Mouse (Mus musculus): ENCODE results near the gene Mdm2. TPM values are rescaled to one million over a fixed set of nuclear protein-coding genes. Genes with fewer than 3 reads are reported as not detected.
"Not testable (repeated sequence)": the region's sequence is repeated elsewhere in the genome, so short reads cannot be mapped to it uniquely, and the experiment has no call there.

The Mdm2 gene
- polyA plus RNA-seq, 1 experiment from 2014 or later = 67.5 TPM

DNA sequence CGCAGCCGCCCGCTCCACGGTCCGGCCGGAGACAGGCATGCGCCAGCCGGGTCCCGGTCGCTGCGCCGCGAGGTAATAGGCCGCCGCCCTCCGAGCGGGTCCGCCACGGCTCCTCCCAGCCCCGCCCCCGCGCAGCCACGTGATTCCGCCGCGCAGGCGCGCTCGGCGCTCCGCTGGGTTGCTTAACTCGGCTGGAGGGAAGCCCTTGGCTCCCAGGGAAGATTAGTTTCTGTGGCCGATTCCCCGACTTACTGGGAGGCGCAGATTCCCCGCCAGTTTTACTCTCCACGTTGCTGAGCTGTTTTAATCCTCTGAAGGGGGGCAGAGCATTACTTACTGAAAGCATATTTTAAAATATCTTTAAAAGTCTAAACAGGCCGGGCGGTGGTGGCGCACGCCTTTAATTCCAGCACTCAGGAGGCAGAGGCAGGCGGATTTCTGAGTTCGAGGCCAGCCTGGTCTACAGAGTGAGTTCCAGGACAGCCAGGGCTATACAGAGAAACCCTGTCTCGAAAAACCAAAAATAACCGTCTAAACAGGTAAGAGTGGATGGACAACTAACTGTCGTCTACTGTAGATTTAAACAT, 35.8 kb upstream of the Mdm2 start, which contains the start of gene Slc35e3:
TSS of gene Slc35e3 (minus strand) at position 69 of the 587 bp plus-strand sequence.
- ATAC-seq = peak; percentile 98

DNA sequence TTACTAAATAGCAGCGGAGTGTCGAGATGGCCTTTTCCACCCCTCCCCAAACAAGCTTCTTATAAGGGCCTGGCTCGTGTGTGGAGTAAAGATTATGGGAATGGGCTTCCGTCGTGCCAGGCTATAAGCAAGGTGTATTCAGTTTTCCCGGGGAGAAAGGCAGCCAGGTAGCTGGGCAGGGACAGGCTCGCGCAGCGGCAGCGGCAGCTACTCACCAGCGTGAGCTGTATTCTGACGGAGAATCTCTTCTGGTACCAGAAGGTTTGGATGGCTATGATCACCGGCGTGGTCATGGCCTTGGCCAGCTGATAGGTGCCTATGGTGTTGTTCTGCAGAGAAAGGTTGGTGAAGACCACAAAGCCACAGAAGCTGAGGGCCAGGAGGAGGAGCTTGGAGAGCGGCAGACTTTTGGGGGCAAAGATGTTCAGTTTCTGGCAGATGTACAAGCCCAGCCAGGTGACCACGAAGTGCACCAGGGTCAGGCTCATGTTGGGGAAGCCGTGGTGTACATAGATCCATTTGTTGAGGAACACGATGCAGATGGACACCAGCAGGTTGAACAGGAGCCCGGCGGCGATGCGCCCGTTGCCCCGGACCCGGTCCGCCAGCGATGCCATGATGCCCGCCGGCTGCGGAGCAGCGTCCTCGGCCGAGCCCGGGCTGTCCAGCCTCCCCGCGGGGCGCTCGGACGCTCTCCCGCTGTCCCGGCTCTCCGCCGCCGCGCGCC, 35.2 kb upstream of the Mdm2 start:
- WGBS = under 1% methylated on average over 23 of the region's 46 CpGs
- ATAC-seq, H3K27ac ChIP-seq, H3K27me3 ChIP-seq, H3K9me3 ChIP-seq: not testable (repeated sequence)
- Histone ChIP-seq H3K36me3 (peaks cover 27% of the 10 kb centered on the region), H3K9ac (replicated peaks) (peak overlapping the region; percentile 82), H3K4me2 (replicated peaks) (peak overlapping the region; percentile 69), H3K4me1 (replicated peaks) (peaks cover 22% of the 10 kb centered on the region), H3K4me3 (replicated peaks) (peak overlapping the region; percentile 63)

More for the DNA sequence above, 35.8 kb upstream of the Mdm2 start, which contains the start of gene Slc35e3:
- H3K9me3 ChIP-seq = no peaks in the 10 kb centered on the region
- H3K9ac ChIP-seq (replicated peaks) = peak within 1 kb of the TSS; percentile 82
- no peaks in the 10 kb centered on the region for H3K27me3 ChIP-seq
- peak within 1 kb of the TSS; percentile 69 for H3K4me2 ChIP-seq (replicated peaks)
- 13% methylated on average over 46 of the region's 46 CpGs for WGBS
- H3K4me1 ChIP-seq (replicated peaks) = peaks cover 22% of the 10 kb centered on the region
- H3K36me3 ChIP-seq = peaks cover 27% of the 10 kb centered on the region
- H3K27ac ChIP-seq = 0 out of 2 replicates have a peak within 1 kb of the TSS, but pooled peaks have one; percentile 31
- peak within 1 kb of the TSS; percentile 63 for H3K4me3 ChIP-seq (replicated peaks)

DNA sequence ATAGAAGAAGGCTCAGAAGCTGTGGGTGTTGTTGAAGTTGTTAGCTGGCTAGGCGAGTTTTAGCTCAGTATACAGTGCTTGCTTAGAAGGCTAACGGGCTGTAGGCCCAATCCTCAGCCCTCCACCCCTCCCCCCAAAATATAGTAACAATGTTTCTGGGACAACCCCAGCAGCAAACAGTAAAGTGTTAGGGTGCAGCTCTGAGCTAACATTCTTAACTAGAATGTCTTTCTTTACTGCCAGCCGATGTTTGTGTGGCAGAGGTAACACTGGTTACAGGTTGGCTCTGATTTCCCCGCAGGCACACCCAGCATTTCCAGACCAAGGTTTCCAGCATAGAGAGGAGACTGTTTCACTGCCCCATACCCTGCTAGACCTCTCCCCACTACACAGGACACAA, 33.4 kb upstream of the Mdm2 start:
- no peaks in the 10 kb centered on the region for H3K9me3 ChIP-seq
- peak overlapping the region; percentile 69 for H3K4me2 ChIP-seq (replicated peaks)
- no peak for ATAC-seq
- WGBS = 94% methylated on average over 4 of the region's 4 CpGs
- peak overlapping the region; percentile 63 for H3K4me3 ChIP-seq (replicated peaks)
- peaks cover 22% of the 10 kb centered on the region for H3K4me1 ChIP-seq (replicated peaks)
- no peak overlapping the region for H3K27ac ChIP-seq
- peaks cover 31% of the 10 kb centered on the region for H3K36me3 ChIP-seq
- no peaks in the 10 kb centered on the region for H3K27me3 ChIP-seq
- H3K9ac ChIP-seq (replicated peaks) = no peak overlapping the region

DNA sequence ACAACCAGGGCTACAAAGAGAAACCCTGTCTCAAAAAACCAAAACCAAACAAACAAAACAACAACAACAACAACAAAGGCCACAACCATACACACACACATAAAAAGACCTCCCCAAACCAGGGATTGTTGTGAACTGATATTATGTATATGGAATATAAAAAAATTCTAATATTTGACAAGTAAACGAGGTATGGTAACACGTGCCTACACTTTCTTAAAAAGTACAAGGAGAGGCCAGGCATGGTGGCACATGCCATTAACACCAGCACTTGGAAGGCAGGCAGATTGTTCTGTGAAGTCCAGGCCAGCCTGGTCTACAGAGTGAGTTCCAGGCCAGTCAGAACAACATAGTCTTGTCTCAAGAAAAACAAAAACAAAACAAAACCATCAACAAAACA, 32.6 kb upstream of the Mdm2 start:
- no peak overlapping the region for H3K4me2 ChIP-seq (replicated peaks)
- ATAC-seq = no peak
- H3K4me3 ChIP-seq (replicated peaks) = no peak overlapping the region
- no peaks in the 10 kb centered on the region for H3K27me3 ChIP-seq
- no peak overlapping the region for H3K9ac ChIP-seq (replicated peaks)
- peaks cover 33% of the 10 kb centered on the region for H3K36me3 ChIP-seq
- WGBS = 89% methylated on average over 2 of the region's 2 CpGs
- H3K27ac ChIP-seq = no peak overlapping the region
- H3K4me1 ChIP-seq (replicated peaks) = peaks cover 22% of the 10 kb centered on the region
- H3K9me3 ChIP-seq = no peaks in the 10 kb centered on the region

DNA sequence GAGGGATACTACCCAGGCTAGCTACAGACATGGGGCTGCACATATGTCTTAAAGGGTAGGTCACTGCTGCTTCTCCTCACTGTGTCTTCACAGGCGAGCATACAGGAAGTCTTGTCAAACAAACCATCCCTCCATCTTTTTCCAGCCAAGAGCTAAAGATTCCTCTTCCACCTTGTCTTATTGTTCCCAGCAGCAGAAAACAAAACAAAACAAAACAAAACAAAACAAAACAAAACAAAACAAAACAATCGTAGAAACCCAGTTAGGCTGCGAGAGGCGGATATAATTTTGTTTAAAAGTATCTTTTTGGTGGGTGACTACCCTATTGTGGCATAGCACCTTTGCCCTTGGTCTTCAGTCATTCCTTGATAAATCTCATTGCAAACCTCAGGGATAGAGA, 32.1 kb upstream of the Mdm2 start:
- H3K4me1 ChIP-seq (replicated peaks) = peaks cover 22% of the 10 kb centered on the region
- 92% methylated on average over 4 of the region's 4 CpGs for WGBS
- ATAC-seq = no peak
- peaks cover 38% of the 10 kb centered on the region for H3K36me3 ChIP-seq
- H3K9ac ChIP-seq (replicated peaks) = no peak overlapping the region
- no peaks in the 10 kb centered on the region for H3K9me3 ChIP-seq
- H3K27me3 ChIP-seq = no peaks in the 10 kb centered on the region
- no peak overlapping the region for H3K4me3 ChIP-seq (replicated peaks)
- no peak overlapping the region for H3K27ac ChIP-seq
- no peak overlapping the region for H3K4me2 ChIP-seq (replicated peaks)

DNA sequence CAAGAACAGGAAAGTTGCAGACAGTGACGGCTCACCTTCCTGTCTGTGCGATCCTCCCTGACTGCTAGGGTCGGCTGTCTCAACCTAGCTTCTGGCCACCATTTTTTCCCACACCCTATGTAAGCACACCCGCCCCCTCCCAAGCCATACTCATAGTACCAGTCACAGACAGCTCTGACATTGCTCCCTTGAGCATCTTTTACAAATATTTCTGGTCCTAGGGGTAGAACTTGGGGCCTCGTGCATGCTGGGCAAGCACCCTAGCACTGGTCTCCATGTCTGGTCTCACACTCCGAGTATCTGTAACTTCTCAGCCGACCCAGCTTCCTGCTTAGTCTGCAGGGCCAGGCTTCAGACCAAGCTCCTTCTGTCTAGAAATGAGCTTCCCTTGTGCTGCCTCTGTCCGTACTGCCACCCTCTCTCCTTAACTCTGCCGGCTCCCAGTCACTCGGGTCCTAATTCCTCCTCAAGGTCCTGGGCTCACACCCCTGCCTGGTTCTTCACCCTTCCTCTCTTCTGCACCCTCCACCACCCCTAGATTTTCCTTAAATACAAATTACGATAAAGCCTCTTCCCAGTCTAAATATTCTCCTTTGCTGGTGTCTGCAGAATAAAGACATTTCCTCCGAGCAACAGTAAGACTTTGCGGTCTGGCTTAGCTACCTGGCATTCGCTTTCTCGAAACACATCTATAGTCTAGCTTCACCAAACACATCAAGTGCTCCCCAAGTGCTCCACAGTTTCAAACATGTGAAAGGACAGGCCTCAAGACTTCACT, 31.3 kb upstream of the Mdm2 start:
- Histone ChIP-seq H3K9ac (replicated peaks) (no peak overlapping the region), H3K4me3 (replicated peaks) (no peak overlapping the region), H3K4me1 (replicated peaks) (peaks cover 22% of the 10 kb centered on the region), H3K36me3 (peaks cover 45% of the 10 kb centered on the region), H3K9me3 (no peaks in the 10 kb centered on the region), H3K4me2 (replicated peaks) (no peak overlapping the region), H3K27ac (no peak overlapping the region), H3K27me3 (no peaks in the 10 kb centered on the region)
- ATAC-seq = no peak
- WGBS = 92% methylated on average over 15 of the region's 15 CpGs

DNA sequence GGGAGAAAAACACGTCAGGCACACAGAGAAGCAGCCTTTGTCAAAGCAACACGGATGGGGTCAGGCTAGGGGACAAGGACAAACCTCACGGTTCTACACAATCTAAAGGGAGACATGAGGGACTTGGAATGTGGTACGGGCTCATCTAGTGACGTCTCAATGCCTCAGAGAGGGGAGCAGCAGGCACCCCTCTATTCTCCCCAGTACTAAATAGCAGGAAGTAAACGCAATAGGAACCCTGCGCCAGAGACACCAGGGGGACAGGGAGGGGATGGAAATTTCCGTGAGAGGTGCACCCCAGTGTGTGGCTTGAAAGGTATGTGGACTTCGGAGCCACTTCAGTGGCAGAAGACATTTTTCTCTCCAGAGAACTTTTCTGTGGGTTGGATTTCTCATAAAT, 30.4 kb upstream of the Mdm2 start:
- Histone ChIP-seq H3K9ac (replicated peaks) (no peak overlapping the region), H3K27me3 (no peaks in the 10 kb centered on the region), H3K36me3 (peaks cover 55% of the 10 kb centered on the region), H3K27ac (no peak overlapping the region), H3K4me2 (replicated peaks) (no peak overlapping the region), H3K9me3 (no peaks in the 10 kb centered on the region), H3K4me1 (replicated peaks) (peaks cover 22% of the 10 kb centered on the region), H3K4me3 (replicated peaks) (no peak overlapping the region)
- 93% methylated on average over 9 of the region's 9 CpGs for WGBS
- ATAC-seq = no peak

DNA sequence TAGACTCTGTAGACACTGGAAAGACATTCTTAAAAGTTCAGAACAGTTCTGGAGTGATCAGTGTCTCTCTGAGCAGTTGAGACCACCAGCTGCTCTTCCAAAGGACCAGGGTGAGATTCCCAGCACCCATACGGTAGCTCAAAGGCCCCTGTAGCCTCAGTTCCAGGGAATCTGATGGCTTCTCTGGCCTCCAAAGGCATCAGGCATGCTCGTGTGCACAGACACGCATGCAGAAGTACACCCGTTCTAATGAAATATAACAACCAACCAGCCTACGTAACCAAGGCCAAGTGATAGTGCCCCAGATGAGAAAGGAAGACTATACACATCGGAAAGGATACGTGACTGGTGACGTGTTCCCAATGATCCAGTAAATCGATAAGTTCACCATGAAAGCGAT, 29.6 kb upstream of the Mdm2 start:
- H3K36me3 ChIP-seq = peaks cover 56% of the 10 kb centered on the region
- H3K27ac ChIP-seq = no peak overlapping the region
- no peak overlapping the region for H3K4me2 ChIP-seq (replicated peaks)
- no peak overlapping the region for H3K9ac ChIP-seq (replicated peaks)
- no peak overlapping the region for H3K4me3 ChIP-seq (replicated peaks)
- ATAC-seq = no peak
- H3K27me3 ChIP-seq = no peaks in the 10 kb centered on the region
- no peaks in the 10 kb centered on the region for H3K9me3 ChIP-seq
- 98% methylated on average over 10 of the region's 10 CpGs for WGBS
- peaks cover 20% of the 10 kb centered on the region for H3K4me1 ChIP-seq (replicated peaks)

DNA sequence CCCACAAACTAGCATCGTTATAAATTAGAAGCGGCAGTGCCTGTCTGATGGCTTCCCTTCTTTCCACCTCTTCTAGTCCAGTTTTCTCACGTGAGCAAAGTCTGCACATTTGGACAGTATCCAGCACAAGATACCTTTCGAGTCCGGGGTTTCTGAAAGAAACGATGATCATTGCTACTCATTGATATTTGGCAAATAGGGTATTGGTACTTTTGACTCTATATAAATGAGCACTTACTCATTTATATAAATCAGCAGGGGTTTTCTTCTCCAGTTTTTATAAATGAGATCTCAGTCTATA, 29.0 kb upstream of the Mdm2 start:
- Histone ChIP-seq H3K4me1 (replicated peaks) (peaks cover 14% of the 10 kb centered on the region), H3K9ac (replicated peaks) (no peak overlapping the region), H3K27me3 (no peaks in the 10 kb centered on the region), H3K4me3 (replicated peaks) (no peak overlapping the region), H3K36me3 (peaks cover 56% of the 10 kb centered on the region), H3K9me3 (no peaks in the 10 kb centered on the region), H3K4me2 (replicated peaks) (no peak overlapping the region), H3K27ac (no peak overlapping the region)
- ATAC-seq = no peak
- WGBS = 95% methylated on average over 6 of the region's 6 CpGs

DNA sequence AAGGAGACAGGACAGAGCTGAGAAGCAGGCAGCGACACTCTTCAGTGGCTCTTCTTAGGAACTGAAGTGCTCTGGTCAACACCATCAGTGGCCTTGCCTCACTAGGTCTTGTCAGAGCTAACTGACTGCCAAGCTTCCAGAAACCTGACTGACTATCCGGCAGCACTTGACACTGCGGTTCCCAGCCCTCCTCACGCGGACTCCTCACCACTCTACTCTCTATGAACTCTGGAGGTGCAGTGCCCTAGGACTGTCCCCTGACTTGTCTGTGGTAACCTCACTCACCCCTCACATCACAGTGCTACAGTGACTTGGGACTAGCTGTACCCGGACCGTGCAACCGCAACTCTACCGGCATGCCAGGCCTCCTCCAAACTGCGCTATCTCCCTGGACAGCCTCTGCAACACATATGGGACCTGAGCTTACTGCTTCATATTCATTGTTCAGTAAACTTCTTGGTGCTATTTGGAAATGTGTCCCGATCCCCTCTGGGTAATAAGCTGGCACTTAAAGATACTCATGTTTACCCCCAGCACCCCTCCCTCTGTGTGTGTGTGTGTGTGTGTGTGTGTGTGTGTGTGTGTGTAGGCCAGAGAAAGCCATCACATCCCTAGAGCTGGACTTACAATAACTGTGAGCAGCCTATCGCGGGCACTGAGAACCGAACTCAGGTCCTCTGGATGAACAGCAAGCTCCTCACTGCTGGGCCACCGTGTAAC, 28.5 kb upstream of the Mdm2 start:
- ATAC-seq = no peak
- Histone ChIP-seq H3K36me3 (peaks cover 56% of the 10 kb centered on the region), H3K4me3 (replicated peaks) (no peak overlapping the region), H3K9ac (replicated peaks) (no peak overlapping the region), H3K4me1 (replicated peaks) (peaks cover 9% of the 10 kb centered on the region), H3K27me3 (no peaks in the 10 kb centered on the region), H3K9me3 (no peaks in the 10 kb centered on the region), H3K27ac (no peak overlapping the region), H3K4me2 (replicated peaks) (no peak overlapping the region)
- 90% methylated on average over 15 of the region's 15 CpGs for WGBS

DNA sequence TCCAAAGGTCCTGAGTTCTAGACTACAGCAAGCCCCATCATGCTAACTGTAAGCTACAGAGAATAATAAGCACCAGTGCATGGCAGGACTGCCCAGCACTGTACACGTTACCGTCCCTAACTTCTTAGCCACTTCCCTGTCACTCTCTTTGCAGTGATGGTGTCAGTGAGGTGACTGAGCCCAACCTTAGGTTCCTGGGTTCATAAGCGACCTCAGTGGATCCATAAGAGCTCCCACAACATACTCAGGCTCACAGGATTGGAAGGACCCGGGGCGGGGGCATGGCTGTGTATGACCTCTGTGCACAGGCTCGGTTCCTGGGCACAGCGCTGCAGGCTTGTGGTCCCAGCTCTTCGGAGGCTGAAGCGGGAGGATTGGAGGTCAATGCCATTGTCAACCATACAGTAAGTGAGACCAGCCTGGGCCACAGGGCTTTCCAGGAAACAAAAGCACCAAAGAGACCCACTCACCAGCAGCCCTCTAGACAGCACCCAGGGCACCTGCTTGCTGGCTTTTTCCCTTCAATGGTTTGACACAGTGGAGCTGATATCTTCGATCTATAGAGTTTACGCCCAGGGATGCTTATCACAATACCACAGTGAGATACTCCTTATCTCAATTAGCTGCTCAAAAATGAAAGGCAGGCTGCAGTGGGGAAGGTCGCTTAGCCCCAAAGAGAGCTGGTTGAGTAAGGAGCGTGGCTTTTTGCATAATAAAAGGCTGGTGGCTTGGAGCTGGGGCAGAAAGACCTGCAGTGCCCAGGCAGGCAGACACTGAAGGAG, 27.8 kb upstream of the Mdm2 start:
- Histone ChIP-seq H3K4me1 (replicated peaks) (peaks cover 2% of the 10 kb centered on the region), H3K27ac (no peak overlapping the region), H3K27me3 (no peaks in the 10 kb centered on the region), H3K4me2 (replicated peaks) (no peak overlapping the region), H3K9me3 (no peaks in the 10 kb centered on the region), H3K36me3 (peaks cover 56% of the 10 kb centered on the region), H3K4me3 (replicated peaks) (no peak overlapping the region), H3K9ac (replicated peaks) (no peak overlapping the region)
- ATAC-seq = no peak
- 82% methylated on average over 13 of the region's 13 CpGs for WGBS
